In the genomic region with DNA sequence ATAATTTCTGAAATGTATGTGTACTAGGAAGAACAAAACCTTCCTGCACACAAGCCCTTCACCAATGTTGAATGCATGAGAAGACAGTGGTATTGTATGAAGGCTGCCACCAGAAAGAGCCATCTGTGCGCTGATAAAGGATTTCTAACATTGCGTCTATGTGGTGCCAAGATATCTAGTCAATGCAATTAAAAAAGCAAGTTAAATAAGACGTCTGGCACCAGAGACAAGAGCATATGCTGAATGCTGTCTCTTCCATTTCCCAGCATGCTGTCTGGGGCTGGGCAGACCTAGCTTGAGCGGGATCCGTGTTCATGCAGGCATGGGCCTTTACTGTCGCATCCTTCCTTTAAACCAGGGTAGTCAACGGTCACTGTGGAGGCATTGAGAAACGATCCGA, we compare ENCODE assay signal across 12 mouse cellular contexts. TPM values are rescaled to one million over a fixed set of nuclear protein-coding genes. Genes with fewer than 3 reads are reported as not detected.
A peak's percentile ranks its signal among the peaks of the same experiment; 100 is the strongest.
DNase-seq lines count a peak whose midpoint lies in the region; ATAC-seq lines count a peak whose summit lies in the region.
"Had no signal": no experiment of that assay in that cellular context is flagged by ENCODE, and none has a peak within 500 bp of the region (broad histone marks: within the 10 kb centered on the region; RNA-seq: fewer than 3 reads in every experiment).

No protein-coding gene starts in this region.

- no peak overlapping the region for H3K4me2 ChIP-seq in forebrain, embryonic 12.5 days
- no peak overlapping the region for H3K4me2 ChIP-seq in forebrain, embryonic 11.5 days (ENCODE audit: low read depth, low read length, severe bottlenecking)
- H3K4me2 ChIP-seq in midbrain, embryonic 14.5 days (ENCODE audit: low read length): no peak overlapping the region
- H3K4me2 ChIP-seq in midbrain, embryonic 11.5 days: no peak overlapping the region
- H3K4me2 ChIP-seq: embryonic facial prominence, embryonic 12.5 days; intestine, embryonic 15.5 days had no signal

- ATAC-seq in forebrain, embryonic 12.5 days (ENCODE audit: low FRiP score): peak; percentile 31; the same call in 1 of the 2 replicates
- ATAC-seq in forebrain, embryonic 11.5 days (replicated peaks; ENCODE audit: low FRiP score): no peak
- ATAC-seq in midbrain, embryonic 14.5 days (ENCODE audit: low FRiP score, low TSS enrichment): no peak; the same call in 1 of the 2 replicates
- ATAC-seq in midbrain, embryonic 11.5 days (ENCODE audit: low FRiP score): no peak
- ATAC-seq: intestine, embryonic 15.5 days had no signal

- H3K9me3 ChIP-seq in forebrain, embryonic 12.5 days: no peaks in the 10 kb centered on the region
- no peaks in the 10 kb centered on the region for H3K9me3 ChIP-seq in forebrain, embryonic 11.5 days (ENCODE audit: control insufficient read depth, low read length)
- no peaks in the 10 kb centered on the region for H3K9me3 ChIP-seq in midbrain, embryonic 14.5 days (ENCODE audit: control insufficient read depth, low read length)
- H3K9me3 ChIP-seq in midbrain, embryonic 11.5 days (ENCODE audit: control insufficient read depth, low read length): no peaks in the 10 kb centered on the region
- H3K9me3 ChIP-seq: embryonic facial prominence, embryonic 12.5 days; intestine, embryonic 15.5 days had no signal

- WGBS in forebrain, embryonic 12.5 days: 86% methylated on average over 9 of the region's 9 CpGs
- 92% methylated on average over 9 of the region's 9 CpGs for whole genome bisulfite sequencing in forebrain, embryonic 11.5 days
- WGBS in midbrain, embryonic 14.5 days: 84% methylated on average over 9 of the region's 9 CpGs
- WGBS in midbrain, embryonic 11.5 days: 92% methylated on average over 9 of the region's 9 CpGs

- DNase-seq in forebrain, embryonic 11.5 days (ENCODE audit: low spot score): no peak
- peak; percentile 24 for DNase-seq in midbrain, embryonic 14.5 days
- no peak for DNase-seq in midbrain, embryonic 11.5 days (ENCODE audit: low spot score, missing footprints)
- DNase-seq in layer of hippocampus, adult 8-10 months (ENCODE audit: low spot score in 2 of 2): peak; percentile 34 to 43
- peak; percentile 58 for DNase-seq in telencephalon, adult 2 months (ENCODE audit: low read depth, low spot score)
- DNase-seq in T-cell, adult 2 months (ENCODE audit: low spot score): no peak
- no peak for DNase-seq in spleen, postnatal 10 days (ENCODE audit: low spot score in 2 of 2)
- DNase-seq: adrenal gland, postnatal 36 days; kidney, postnatal 25 days had no signal

- peaks cover 18% of the 10 kb centered on the region for H3K4me1 ChIP-seq in forebrain, embryonic 12.5 days
- H3K4me1 ChIP-seq in forebrain, embryonic 11.5 days (replicated peaks; ENCODE audit: control insufficient read depth, insufficient read depth, low read length): 0 out of 2 replicates have a peak, but pooled peaks cover under 1% of the 10 kb centered on the region
- peaks cover 11% of the 10 kb centered on the region for H3K4me1 ChIP-seq in midbrain, embryonic 14.5 days (ENCODE audit: control insufficient read depth, insufficient read depth, low read length)
- peaks cover 5% of the 10 kb centered on the region for H3K4me1 ChIP-seq in midbrain, embryonic 11.5 days (ENCODE audit: control insufficient read depth, insufficient read depth, low read length)

- H3K27me3 ChIP-seq in forebrain, embryonic 12.5 days: no peaks in the 10 kb centered on the region
- H3K27me3 ChIP-seq in forebrain, embryonic 11.5 days (ENCODE audit: control insufficient read depth, insufficient read depth, low read length): no peaks in the 10 kb centered on the region
- H3K27me3 ChIP-seq in midbrain, embryonic 14.5 days (ENCODE audit: control insufficient read depth, insufficient read depth, low read length): no peaks in the 10 kb centered on the region
- no peaks in the 10 kb centered on the region for H3K27me3 ChIP-seq in midbrain, embryonic 11.5 days (ENCODE audit: control insufficient read depth, insufficient read depth, low read length)
- H3K27me3 ChIP-seq: embryonic facial prominence, embryonic 12.5 days; intestine, embryonic 15.5 days had no signal

- H3K36me3 ChIP-seq in forebrain, embryonic 12.5 days (replicated peaks): no peaks in the 10 kb centered on the region
- no peaks in the 10 kb centered on the region for H3K36me3 ChIP-seq in forebrain, embryonic 11.5 days (ENCODE audit: control insufficient read depth, insufficient read depth, low read length)
- H3K36me3 ChIP-seq in midbrain, embryonic 14.5 days (ENCODE audit: control insufficient read depth, insufficient read depth, low read length): no peaks in the 10 kb centered on the region
- H3K36me3 ChIP-seq in midbrain, embryonic 11.5 days (ENCODE audit: control insufficient read depth, insufficient read depth, low read length): no peaks in the 10 kb centered on the region
- H3K36me3 ChIP-seq: embryonic facial prominence, embryonic 12.5 days; intestine, embryonic 15.5 days had no signal

- no peak overlapping the region for H3K27ac ChIP-seq in forebrain, embryonic 12.5 days
- H3K27ac ChIP-seq in forebrain, embryonic 11.5 days (ENCODE audit: low read depth, low read length): no peak overlapping the region
- no peak overlapping the region for H3K27ac ChIP-seq in midbrain, embryonic 14.5 days (replicated peaks; ENCODE audit: low read depth, low read length)
- no peak overlapping the region for H3K27ac ChIP-seq in midbrain, embryonic 11.5 days (ENCODE audit: low read depth, low read length)
- H3K27ac ChIP-seq: embryonic facial prominence, embryonic 12.5 days; intestine, embryonic 15.5 days had no signal

- H3K4me3 ChIP-seq in forebrain, embryonic 12.5 days (replicated peaks): no peak overlapping the region
- H3K4me3 ChIP-seq in forebrain, embryonic 11.5 days (ENCODE audit: low read depth, low read length): no peak overlapping the region
- H3K4me3 ChIP-seq in midbrain, embryonic 14.5 days (replicated peaks; ENCODE audit: low read depth, low read length): no peak overlapping the region
- H3K4me3 ChIP-seq in midbrain, embryonic 11.5 days (ENCODE audit: low read depth, low read length): no peak overlapping the region
- H3K4me3 ChIP-seq: embryonic facial prominence, embryonic 12.5 days; intestine, embryonic 15.5 days had no signal

- no peak overlapping the region for H3K9ac ChIP-seq in forebrain, embryonic 12.5 days
- no peak overlapping the region for H3K9ac ChIP-seq in forebrain, embryonic 11.5 days (ENCODE audit: low read length)
- H3K9ac ChIP-seq in midbrain, embryonic 14.5 days (replicated peaks; ENCODE audit: low read length): no peak overlapping the region
- no peak overlapping the region for H3K9ac ChIP-seq in midbrain, embryonic 11.5 days (ENCODE audit: low read length)
- H3K9ac ChIP-seq: embryonic facial prominence, embryonic 12.5 days; intestine, embryonic 15.5 days had no signal

RNA-seq across cellular contexts. Expression of a gene that starts 55.3 kb away (rescaled TPM):
- 103 and 104 TPM in 2 replicates for polyA plus RNA-seq in forebrain, embryonic 12.5 days (2016; fragmentation: Nextera tagmentation; extraction: Ambion mirVana)
- 112 and 116 TPM in 2 replicates for polyA plus RNA-seq in forebrain, embryonic 11.5 days (2014; fragmentation: Nextera tagmentation; extraction: Ambion mirVana)
- 142 and 160 TPM in 2 replicates for polyA plus RNA-seq in midbrain, embryonic 14.5 days (2014; fragmentation: Nextera tagmentation; extraction: Ambion mirVana)
- 124 and 131 TPM in 2 replicates for polyA plus RNA-seq in midbrain, embryonic 11.5 days (2014; fragmentation: Nextera tagmentation; extraction: Ambion mirVana)
- 10 to 100 TPM; 52.9 to 65.0 (median 61.7) TPM for total RNA-seq in layer of hippocampus, adult 8-10 months (2022)

Comparison
In these comparisons a context has a peak if more than half of its experiments do, and no peak if none do; other contexts are left out.
1. DNase-seq: peak in midbrain, embryonic 14.5 days (single experiment), layer of hippocampus, adult 8-10 months (2 of 2) and telencephalon, adult 2 months (single experiment); none in forebrain, embryonic 11.5 days (single experiment), midbrain, embryonic 11.5 days (single experiment), T-cell, adult 2 months (single experiment) and spleen, postnatal 10 days (0 of 2).